Mouse (Mus musculus) ES-E14 (cell line): Measurements from ENCODE around the gene F2.

Experiments
- CHD2 ChIP-seq: IDR thresholded peaks from 2 replicates; pipeline ENCODE4 v1.6.1; 2014; ENCODE audit warnings: mild to moderate bottlenecking, low read depth, low read length, inconsistent platforms
- HCFC1 ChIP-seq: IDR thresholded peaks from 2 replicates; pipeline ENCODE4 v1.6.1; 2012; ENCODE audit warnings: low read length, inconsistent platforms, borderline replicate concordance; ENCODE audit not compliant: insufficient read depth
- MAFK ChIP-seq: IDR thresholded peaks from 2 replicates; pipeline ENCODE4 v1.6.1; 2014; ENCODE audit warnings: mild to moderate bottlenecking, low read depth, low read length, inconsistent platforms; ENCODE audit not compliant: insufficient read depth
- ZC3H11A ChIP-seq: IDR thresholded peaks from 2 replicates; pipeline ENCODE4 v1.6.1; 2012; ENCODE audit warnings: low read depth, mild to moderate bottlenecking, inconsistent platforms, low read length, borderline replicate concordance
- ZNF384 ChIP-seq: IDR thresholded peaks from 2 replicates; pipeline ENCODE4 v1.6.1; 2012; ENCODE audit warnings: low read depth, low read length, inconsistent platforms

DNA sequence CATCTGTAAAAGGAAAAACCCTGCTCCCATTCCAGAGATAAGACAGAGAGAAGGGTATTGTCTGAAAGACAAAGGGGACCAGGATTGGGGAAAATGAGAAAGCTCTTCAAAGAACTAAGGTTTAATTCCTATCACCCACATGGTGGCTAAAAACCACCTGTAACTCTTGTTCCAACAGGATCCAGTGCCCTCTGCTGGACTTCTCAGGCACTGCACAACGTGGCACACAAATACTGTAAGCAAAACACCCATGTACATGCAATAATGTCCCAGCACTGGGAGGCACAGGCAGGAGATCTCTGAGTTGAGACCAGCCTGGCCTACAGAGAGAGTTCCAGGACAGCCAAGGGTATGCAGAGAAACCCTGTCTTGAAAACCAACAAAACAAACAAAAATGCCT lies 10.5 kb upstream of the F2 start:
- TF ChIP-seq CHD2 (no peak), MAFK (no peak), HCFC1 (no peak; the same call in 1 of the 2 replicates), ZC3H11A (peak; percentile 61; the same call in 1 of the 2 replicates), ZNF384 (0 out of 2 replicates have a peak, but pooled peaks have one; percentile 8)
